Mouse (Mus musculus): ENCODE results near the gene Tmem69.

The Tmem69 gene

DNA sequence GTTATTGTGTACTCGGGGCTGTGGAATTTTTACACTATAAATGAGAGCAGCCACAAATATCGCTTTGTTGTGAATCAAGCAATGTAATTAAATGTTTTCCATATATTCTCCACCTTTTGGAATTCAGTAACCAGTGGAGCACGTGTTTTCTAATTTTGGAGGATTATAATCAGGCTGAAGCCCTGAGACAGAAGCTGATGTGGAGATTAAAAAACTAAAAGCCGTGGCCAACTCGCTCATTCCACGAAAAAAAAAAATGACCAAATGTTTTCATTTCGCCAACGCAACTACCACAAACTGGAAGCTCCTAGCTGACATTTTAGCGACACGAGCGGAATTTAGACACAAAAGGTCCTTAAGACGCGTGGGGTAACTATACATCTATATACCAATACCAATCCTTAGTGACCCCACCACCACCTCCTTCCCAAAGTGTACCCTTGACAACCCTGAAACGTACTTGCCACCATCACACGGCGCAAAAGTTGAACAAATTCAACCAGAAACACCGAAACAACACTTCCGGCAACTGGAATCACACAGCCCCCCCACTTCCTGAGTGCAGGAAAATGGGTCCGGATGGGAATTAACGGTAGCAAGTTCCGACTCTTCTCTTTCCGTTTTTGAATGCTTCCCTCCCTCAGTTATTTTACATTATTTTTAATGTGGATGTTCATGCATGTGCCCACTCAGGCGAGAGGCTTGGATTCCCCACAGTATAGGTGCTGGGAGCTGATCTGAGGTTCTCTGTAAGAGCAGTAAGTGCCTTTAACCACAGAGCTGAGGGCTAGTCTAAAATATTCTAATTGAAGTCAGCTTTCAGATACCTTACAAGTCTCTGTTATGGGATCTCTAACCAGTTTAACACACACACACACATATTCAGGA is at the start of gene Tmem69:
Gene Tmem69, minus strand, starts transcription at position 524 of the 888 bp plus-strand sequence.
- DNase-seq = peak; percentile 86

DNA sequence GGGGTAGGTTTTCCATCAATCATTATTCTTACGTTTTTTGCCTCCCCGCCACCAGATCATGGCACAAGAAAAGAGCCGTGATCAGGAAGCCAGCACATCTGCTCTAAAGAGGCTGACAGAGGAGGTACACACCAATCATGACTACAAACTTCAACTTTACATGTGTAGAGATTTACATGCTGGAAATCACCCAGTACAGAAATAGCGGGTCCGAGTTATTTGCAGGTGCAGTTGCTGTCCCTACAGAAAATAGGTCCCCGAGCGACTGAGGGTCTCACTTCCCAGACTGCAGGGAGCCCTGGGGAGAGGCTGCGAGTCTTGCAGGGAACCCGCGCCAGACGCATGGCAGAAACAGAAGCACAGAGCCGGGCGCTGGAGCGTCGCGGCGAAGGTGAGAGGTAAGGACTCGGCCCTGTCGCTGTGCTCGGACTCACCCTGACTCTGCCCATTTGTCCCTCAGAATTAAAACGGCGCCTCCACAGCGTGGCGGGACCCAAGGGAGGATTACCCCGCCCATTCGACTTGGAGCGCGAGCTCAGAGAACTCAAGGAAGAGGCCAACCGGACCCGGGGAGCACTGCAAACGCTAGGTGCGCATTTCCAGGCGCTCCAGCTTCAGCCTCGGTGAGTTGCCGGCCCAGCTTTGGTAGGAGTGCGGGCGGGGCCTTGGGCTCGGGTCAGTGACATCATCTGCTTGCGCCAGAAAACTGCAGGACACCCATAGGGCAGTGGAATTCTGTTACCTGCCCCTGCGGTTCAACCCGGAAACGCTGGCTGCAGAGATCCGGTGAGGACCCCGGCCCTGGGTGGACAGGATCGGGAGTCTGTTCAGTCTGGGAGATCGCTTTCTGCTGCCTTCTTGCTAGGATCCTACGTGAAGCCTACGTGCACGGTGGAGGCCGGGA is 41.5 kb upstream of the Tmem69 start:
- DNase-seq = peak; percentile 92

DNA sequence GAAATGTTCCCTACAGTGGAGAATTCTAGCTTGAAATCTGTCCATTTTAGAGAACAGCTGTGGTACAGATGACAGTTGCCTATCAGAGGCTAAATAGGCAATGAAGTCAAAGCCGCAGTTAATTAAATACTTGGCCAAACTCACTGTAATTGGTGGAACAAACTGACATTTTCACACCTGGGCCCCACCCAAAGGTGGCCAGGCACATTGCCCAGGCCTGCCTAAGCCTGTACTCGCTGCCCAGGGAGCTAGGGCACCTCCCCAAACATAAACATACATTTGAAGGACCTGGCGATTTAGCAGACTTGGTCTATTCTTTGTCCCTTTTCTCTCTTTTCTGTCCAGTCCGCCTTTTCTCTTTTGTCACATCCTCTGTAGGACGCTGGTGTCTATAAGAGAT is 40.6 kb upstream of the Tmem69 start, which contains the start of gene Ccdc17:
Gene Ccdc17, plus strand, starts transcription at position 276 of the 400 bp plus-strand sequence.
- peak; percentile 42 for DNase-seq

DNA sequence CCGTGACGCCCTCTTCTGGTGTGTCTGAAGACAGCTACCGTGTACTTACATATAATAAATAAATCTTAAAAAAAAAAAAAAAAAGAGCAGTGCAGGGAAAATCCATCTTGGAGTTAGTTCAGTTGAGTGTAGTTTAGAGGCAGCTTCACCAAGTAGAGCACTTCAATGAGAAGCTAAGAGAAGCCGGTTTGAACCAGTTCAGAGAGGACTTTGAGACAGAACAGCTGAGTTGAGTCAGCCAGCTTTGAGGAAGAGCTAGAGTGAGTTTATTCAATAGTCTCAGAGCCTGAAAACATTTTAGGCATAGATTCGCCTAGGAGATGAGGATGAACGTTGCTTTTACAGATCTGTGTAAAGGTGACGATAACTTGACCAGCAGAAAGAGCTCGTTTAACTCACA is 40.1 kb upstream of the Tmem69 start:
- DNase-seq = no peak

DNA sequence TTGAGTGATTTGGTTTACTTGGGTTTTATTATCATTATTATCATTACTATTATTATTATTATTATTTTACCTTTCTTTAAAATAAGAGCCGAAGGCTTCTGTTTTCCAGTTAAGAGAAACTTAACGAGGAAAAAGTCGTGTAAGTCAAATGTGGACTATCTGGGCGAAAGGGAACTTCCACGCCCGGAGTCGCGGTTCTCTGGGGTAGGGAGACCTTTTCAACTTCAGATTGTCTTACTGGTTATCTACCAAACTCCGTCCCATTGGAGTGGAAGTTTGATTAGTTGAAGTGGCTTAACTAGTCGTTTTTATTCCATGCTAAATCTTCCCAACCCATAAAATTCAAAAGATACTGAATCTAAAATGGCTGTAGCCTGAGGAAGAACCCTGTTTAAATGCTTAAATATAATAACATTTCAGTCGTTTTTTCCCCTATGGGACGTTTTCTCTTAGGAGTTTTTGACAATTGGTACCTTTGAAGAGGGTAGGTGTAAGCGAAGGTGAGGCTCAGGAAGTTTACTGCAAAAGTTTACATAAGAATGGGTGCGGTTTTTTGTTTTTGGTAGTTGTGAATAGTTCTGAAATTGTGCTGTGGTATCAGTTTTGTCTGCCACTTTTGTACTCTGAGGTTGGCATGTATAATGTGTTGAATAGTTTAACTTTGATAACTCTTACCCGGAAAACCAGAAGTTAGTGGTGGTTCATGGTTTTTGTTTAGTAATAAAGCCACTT is 2.6 kb upstream of the Tmem69 start:
- peak; percentile 29 for DNase-seq

DNA sequence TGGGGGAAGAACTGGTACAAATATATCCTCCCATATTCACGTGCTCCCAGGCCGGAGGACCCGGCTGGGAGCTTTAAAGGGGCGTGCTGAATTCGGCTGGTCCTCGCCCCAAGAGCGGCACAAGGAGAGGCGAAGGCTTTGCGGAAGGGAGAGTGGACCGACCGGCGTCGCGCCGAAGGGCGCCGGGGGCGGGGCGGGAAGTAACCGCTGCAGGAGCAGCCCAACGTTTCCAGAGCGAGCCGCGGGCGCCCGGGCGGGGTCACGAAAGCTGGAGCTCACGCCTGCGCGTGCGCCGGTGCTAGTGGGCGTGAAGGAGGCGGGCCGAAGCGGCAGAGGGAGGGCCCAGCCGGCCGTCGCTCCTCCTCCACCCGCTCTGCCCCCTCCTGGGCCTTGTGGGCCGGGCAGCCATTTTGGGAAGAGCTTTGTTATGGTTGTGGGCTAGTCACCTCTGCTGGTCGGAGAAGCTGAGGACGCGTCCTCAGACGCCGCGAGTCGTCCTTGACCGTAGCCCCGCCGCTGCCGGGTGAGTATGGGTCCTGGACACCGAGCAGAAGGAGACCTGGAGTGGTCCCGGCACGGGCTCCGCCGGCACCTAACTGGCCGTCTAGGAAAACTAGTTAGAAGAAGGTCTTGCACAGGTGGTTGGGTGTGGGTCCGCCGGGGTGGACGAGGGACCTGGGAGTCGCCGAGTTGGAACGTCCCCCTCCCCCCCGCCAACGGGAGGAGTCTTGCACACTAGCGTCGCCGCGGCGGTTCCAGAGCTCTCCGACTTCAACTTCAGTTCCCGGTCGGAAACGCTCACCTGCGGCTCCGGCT is 1.8 kb upstream of the Tmem69 start, which contains the start of gene Gpbp1l1:
Gene Gpbp1l1, plus strand, starts transcription at position 353 of the 816 bp plus-strand sequence.
- DNase-seq = peak; percentile 95

DNA sequence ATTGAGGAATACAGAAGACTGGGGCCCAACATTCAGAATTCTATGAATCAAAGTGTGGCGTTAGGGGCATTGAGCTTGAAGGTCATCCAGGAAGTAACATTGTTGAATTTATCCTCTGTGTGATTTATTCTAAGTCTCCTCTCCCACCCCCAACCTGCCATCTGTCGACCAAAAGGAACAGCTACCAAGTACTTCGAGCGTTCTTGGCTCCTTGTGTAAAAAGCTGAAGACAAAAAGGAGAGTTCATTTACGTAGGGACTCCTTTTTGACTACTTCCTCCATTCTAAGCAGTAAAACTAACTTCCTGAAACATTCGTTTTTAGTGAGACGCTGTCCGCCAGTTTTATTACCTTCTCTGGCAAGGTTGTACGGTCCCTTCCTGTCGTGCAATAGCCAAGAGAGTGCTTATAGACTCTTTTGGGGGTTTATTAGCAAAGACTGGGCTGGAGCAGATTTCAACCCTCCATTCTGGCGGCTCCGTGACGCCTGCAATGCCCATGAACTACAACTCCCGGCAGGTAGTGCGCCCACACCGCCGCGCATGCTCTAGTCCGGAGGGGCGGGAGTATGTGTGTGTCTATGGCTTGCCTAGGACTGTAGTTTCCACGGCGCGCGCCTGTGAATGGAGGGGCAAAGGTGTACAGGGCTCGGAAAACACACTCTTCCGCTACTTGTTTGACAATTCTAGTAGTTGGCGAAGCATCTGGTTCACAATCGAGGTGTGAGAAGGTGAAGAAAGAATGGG is 997 bp upstream of the Tmem69 start:
- peak; percentile 95 for DNase-seq

DNA sequence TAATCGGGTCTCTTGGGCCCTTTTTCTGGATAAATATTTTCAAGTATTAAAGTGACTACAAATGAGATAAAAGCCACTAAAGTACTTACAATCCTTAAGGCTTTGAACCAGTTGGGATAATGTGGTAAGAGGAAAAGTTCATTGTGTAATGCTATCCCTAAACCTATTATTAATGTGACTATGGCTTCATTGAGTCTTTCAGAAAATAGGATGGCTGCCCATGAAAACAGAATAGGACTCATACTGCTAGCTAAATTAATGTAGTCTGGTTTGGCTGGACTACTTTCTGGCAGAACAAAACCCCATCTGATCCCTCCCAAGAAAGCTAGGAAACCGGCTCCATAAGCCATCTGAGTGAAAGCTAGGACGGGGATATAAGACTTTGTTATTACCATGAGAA is 2.7 kb downstream of the Tmem69 start:
- no peak for DNase-seq

DNA sequence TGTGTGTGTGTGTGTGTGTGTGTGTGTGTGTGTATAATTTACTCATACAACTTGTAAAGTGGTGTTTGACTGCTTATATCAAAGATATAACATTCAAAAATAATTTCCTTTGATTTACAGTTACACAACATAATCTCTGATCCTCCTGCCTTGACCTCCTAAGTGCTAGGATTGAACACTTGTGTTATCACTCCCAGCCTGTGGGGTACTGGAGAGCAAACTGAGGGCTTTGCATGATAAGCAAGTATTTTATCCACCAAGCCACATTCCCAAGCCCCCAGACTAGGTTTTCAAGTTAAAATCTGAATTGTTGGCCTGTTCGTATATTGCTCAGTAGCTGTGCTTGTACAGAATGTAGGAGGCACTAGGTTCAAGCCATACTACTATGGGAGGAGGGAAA is 5.3 kb downstream of the Tmem69 start:
- no peak for DNase-seq

DNA sequence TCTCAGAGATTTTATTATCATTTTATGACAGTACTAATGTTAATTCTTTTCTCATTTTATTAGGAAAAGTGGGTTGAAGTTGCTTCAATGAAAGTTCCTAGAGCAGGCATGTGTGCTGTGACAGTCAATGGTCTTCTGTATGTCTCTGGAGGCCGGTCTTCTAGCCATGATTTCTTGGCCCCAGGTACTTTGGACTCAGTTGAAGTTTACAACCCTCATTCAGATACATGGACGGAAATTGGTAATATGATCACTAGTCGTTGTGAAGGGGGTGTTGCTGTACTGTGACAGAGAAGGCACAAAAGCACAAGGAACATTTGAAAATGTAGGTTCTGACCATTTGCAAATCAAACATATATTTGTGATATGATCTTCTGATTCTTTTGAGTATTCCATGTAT is 18.0 kb downstream of the Tmem69 start:
- DNase-seq = no peak

DNA sequence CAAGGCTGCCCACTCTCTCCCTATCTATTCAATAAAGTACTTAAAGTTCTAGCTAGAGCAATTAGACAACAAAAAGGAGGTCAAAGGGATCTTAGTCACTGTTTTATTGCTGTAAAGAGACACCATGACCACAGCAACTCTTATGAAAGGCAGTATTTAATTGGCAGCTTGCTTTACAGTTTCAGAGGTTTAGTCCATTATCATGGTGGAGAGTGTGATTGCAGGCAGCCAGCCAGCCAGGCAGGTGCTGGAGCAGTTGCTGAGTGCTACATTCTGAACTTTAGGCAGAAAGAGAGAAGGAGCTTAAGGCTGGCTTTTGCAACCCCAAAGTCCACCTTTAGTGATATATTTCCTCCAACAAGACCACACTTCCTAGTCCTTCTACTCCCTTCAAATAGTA is 19.4 kb downstream of the Tmem69 start:
- DNase-seq = no peak

DNA sequence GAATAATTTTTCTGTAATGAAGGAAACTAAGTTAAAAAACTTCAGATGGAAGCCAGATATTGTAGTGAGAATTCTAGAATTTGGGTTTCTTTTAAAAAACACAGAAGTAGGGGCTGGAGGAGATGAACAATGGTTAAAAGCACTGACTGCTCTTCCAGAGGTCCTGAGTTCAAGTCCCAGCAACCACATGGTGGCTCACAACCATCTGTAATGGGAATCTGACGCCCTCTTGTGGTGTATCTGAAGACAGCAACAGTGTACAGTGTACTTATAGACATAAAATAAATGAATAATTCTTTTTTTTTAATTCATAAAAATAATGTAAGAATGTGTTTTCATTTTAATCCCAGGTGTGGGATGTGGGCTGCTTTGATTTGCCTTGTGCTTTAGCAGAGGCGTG is 24.6 kb downstream of the Tmem69 start:
- DNase-seq = no peak

DNA sequence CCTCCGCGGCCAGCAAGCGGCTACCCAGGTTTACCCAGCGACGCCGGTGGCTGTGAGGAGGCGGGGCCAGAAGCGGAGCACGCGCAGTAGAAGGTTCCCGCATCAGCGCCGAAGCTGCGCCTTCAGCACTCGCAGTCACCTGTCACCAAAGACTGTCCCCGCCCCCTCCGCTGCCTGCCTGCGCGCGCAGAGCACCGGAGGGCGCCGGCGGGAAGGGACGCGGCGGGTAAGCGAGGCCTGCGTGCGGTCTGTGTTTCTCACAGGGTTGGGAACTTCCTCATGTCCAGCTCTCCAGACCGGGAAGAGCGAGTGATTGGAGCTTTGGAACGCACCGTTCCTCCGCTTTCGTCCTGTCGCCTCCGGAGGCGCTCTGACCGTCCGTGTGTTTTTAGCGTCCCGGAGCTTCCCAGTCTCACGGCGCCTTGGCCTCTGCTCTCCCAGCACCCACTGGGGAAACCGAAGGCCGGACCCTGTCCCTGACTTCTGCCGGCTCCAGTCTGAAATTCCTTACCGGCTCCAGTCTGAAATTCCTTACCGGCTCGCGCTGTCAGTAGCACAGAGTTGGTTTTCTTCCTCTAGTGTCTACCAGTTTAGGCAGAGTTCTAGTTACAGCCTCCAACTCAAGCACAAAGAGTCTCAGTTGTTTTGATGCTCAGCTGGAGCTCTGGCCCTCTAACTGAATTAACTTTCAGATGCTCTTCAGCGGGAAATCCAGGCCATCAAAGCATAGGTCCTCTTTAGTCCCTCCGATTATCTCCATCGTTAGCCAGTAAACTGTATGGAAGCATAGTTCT is 48.1 kb downstream of the Tmem69 start, which contains the start of gene Ipp:
Gene Ipp, plus strand, starts transcription at position 125 of the 794 bp plus-strand sequence.
- DNase-seq = peak; percentile 96

DNA sequence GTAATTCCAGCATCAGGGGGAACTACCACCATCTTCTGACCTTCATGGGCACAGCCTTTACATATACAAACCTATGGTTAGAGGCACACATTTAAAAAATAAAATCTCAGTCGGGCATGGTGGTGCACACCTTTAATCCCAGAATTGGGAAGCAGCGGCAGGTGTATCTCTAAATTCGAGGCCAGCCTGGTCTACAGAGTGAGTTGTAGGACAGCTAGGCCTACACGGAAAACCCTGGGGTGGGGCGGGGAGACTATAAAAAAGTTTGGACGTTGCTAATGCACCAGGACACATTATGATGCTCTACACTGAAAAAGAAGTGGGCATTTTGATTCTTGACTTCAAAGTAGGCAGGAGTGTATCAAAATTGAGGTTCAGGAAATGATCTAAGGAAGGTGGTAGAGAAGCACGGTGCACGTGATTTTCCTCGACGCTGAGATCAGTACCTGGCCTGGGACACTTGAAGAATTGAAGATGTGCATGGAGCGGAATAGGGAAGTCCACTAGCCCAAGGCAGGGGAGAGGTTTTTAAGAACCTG is 48.8 kb downstream of the Tmem69 start:
- DNase-seq = no peak
